ENCODE assay signal across 12 mouse cellular contexts in genomic region chr1:189657406-189657805, GRCm38 (mm10).
"Had no signal": no experiment of that assay in that cellular context is flagged by ENCODE, and none has a peak within 500 bp of the region (broad histone marks: within the 10 kb centered on the region; RNA-seq: fewer than 3 reads in every experiment).

No protein-coding gene starts in this region.

- DNase-seq: lung, embryonic 14.5 days; lung, postnatal 10 days; lung, postnatal 4 days; midbrain, embryonic 14.5 days; retina, postnatal 1 day; right cerebral cortex, adult 18-20 months; right cerebral cortex, postnatal 25 days; right cerebral cortex, postnatal 4 days; spleen, adult 18-20 months; thymus, adult 18-20 months; thymus, postnatal 14 days; thymus, postnatal 36 days had no signal
